ENCODE assay signal across 25 mouse cellular contexts in genomic region chr10:30504736-30505135, GRCm38 (mm10).
DNase-seq lines count a peak whose midpoint lies in the region; ATAC-seq and TF ChIP-seq lines count a peak whose summit lies in the region.
"Had no signal": no experiment of that assay in that cellular context is flagged by ENCODE, and none has a peak within 500 bp of the region (broad histone marks: within the 10 kb centered on the region; RNA-seq: fewer than 3 reads in every experiment).

No protein-coding gene starts in this region.

- dilution Hi-C loops in CH12.LX (cut with MboI; ENCODE audit: extremely low pct_ligation_motif_present, extremely low pct_unique_long_range_greater_than_20kb, low sequenced_read_pairs), result no loop called here

- no peak for TF ChIP-seq EP300 in CH12.LX (IDR thresholded peaks at IDR 0.05; ENCODE audit: low read length)

- peak; percentile 60 for DNase-seq in 3T3-L1 (ENCODE audit: low read depth, low spot score)
- DNase-seq in CH12.LX (ENCODE audit: extremely low read depth), result peak; percentile 4
- DNase-seq in limb, embryonic 10.5 days (ENCODE audit: low spot score), result no peak
- no peak for DNase-seq in lung, adult 18-20 months
- DNase-seq: adrenal gland, adult 2 months; adrenal gland, postnatal 14 days; B cell, adult 2 months; cerebellum, adult 11 months; cerebellum, adult 8-10 months; cerebellum, postnatal 10 days; cerebellum, postnatal 36 days; embryo, embryonic 11 days; gastrocnemius, postnatal 10 days; gastrocnemius, postnatal 36 days; heart, adult 2 months; kidney, adult 2 months had no signal

- no peak overlapping the region for H3K27ac ChIP-seq in CH12.LX (ENCODE audit: insufficient read depth, low read depth)
- peak overlapping the region; percentile 85 for H3K27ac ChIP-seq in embryonic fibroblast, embryonic 13.5 days (ENCODE audit: insufficient read depth, low read length)
- no peak overlapping the region for H3K27ac ChIP-seq in limb, embryonic 10.5 days
- no peak overlapping the region for H3K27ac ChIP-seq in forebrain, embryonic 13.5 days
- H3K27ac ChIP-seq: forebrain, embryonic 12.5 days; heart, adult 2 months; hindbrain, embryonic 12.5 days; hindbrain, embryonic 15.5 days had no signal

- no peak for ATAC-seq in forebrain, embryonic 13.5 days
- ATAC-seq: CD4-positive, CD25-positive, alpha-beta regulatory T cell, adult 4 months; forebrain, embryonic 16.5 days; intestine, postnatal 0 days had no signal

- WGBS in limb, embryonic 10.5 days, result 83% methylated on average over 2 of the region's 2 CpGs
- WGBS in forebrain, embryonic 13.5 days, result 87% methylated on average over 2 of the region's 2 CpGs

- no peak for TF ChIP-seq CTCF in CH12.LX (conservative IDR thresholded peaks at IDR 0.05 in 1 of 2, IDR thresholded peaks at IDR 0.05 in 1 of 2; ENCODE audit: low read depth in 2 of 2, low read length in 2 of 2)
- TF ChIP-seq CTCF in embryonic fibroblast, embryonic 13.5 days (IDR thresholded peaks at IDR 0.05; ENCODE audit: borderline replicate concordance, insufficient read depth, low read length), result no peak

- in situ Hi-C loops in CH12.LX (cut with MboI; ENCODE audit: low pct_ligation_motif_present, low pct_unique_long_range_greater_than_20kb, low sequenced_read_pairs), result no loop called here

- no peak overlapping the region for H3K4me3 ChIP-seq in CH12.LX (replicated peaks in 1 of 3; ENCODE audit: low read depth in 2 of 3, low read length in 2 of 3, poor library complexity in 1 of 3)
- H3K4me3 ChIP-seq in embryonic fibroblast, embryonic 13.5 days (ENCODE audit: insufficient read depth, low read length), result no peak overlapping the region
- no peak overlapping the region for H3K4me3 ChIP-seq in limb, embryonic 10.5 days
- H3K4me3 ChIP-seq in forebrain, embryonic 13.5 days, result no peak overlapping the region
- H3K4me3 ChIP-seq: forebrain, embryonic 12.5 days; heart, adult 2 months; hindbrain, embryonic 12.5 days; hindbrain, embryonic 15.5 days had no signal

- H3K79me2 ChIP-seq in CH12.LX (replicated peaks; ENCODE audit: control insufficient read depth, extremely low read depth, insufficient read depth, poor library complexity, severe bottlenecking), result no peaks in the 10 kb centered on the region

- no peak overlapping the region for H3K4me2 ChIP-seq in CH12.LX (ENCODE audit: insufficient read depth, low read depth, poor library complexity, severe bottlenecking)
- H3K4me2 ChIP-seq in forebrain, embryonic 13.5 days, result no peak overlapping the region
- H3K4me2 ChIP-seq: forebrain, embryonic 12.5 days; heart, embryonic 11.5 days; hindbrain, embryonic 12.5 days; hindbrain, embryonic 15.5 days had no signal

- TF ChIP-seq POLR2A in CH12.LX (IDR thresholded peaks at IDR 0.05; ENCODE audit: low read depth, low read length), result no peak
- TF ChIP-seq POLR2A in embryonic fibroblast, embryonic 13.5 days (IDR thresholded peaks at IDR 0.05; ENCODE audit: low read depth, low read length), result no peak

- H3K9ac ChIP-seq in CH12.LX (ENCODE audit: insufficient read depth, low read depth), result no peak overlapping the region
- H3K9ac ChIP-seq in forebrain, embryonic 13.5 days, result no peak overlapping the region
- H3K9ac ChIP-seq: forebrain, embryonic 12.5 days; hindbrain, embryonic 12.5 days; hindbrain, embryonic 15.5 days had no signal

- H3K36me3 ChIP-seq in CH12.LX (replicated peaks in 1 of 2; ENCODE audit: control insufficient read depth in 1 of 2, insufficient read depth in 1 of 2, low read length in 1 of 2), result no peaks in the 10 kb centered on the region
- no peaks in the 10 kb centered on the region for H3K36me3 ChIP-seq in limb, embryonic 10.5 days
- H3K36me3 ChIP-seq in forebrain, embryonic 13.5 days (ENCODE audit: poor library complexity, severe bottlenecking), result no peaks in the 10 kb centered on the region
- H3K36me3 ChIP-seq: forebrain, embryonic 12.5 days; hindbrain, embryonic 12.5 days; hindbrain, embryonic 15.5 days had no signal

- no peaks in the 10 kb centered on the region for H3K27me3 ChIP-seq in CH12.LX (replicated peaks)
- no peaks in the 10 kb centered on the region for H3K27me3 ChIP-seq in limb, embryonic 10.5 days (ENCODE audit: low read depth, poor library complexity, severe bottlenecking)
- H3K27me3 ChIP-seq in forebrain, embryonic 13.5 days, result no peaks in the 10 kb centered on the region
- H3K27me3 ChIP-seq: forebrain, embryonic 12.5 days; hindbrain, embryonic 12.5 days; hindbrain, embryonic 15.5 days had no signal

- no peaks in the 10 kb centered on the region for H3K9me3 ChIP-seq in CH12.LX (replicated peaks; ENCODE audit: low read length)
- no peaks in the 10 kb centered on the region for H3K9me3 ChIP-seq in limb, embryonic 10.5 days (replicated peaks)
- H3K9me3 ChIP-seq in forebrain, embryonic 13.5 days (replicated peaks), result no peaks in the 10 kb centered on the region
- H3K9me3 ChIP-seq: forebrain, embryonic 12.5 days; hindbrain, embryonic 12.5 days; hindbrain, embryonic 15.5 days had no signal

- TF ChIP-seq RAD21 in CH12.LX (IDR thresholded peaks at IDR 0.05; ENCODE audit: low read depth, low read length), result no peak

- H3K4me1 ChIP-seq in CH12.LX (ENCODE audit: control insufficient read depth in 1 of 2, insufficient read depth in 2 of 2), result peaks cover 0 to 17% of the 10 kb centered on the region in 2 experiments; a peak in 2 of 4 replicates
- H3K4me1 ChIP-seq in embryonic fibroblast, embryonic 13.5 days (ENCODE audit: control insufficient read depth, insufficient read depth, low read length), result no peaks in the 10 kb centered on the region
- no peaks in the 10 kb centered on the region for H3K4me1 ChIP-seq in limb, embryonic 10.5 days
- H3K4me1 ChIP-seq in forebrain, embryonic 13.5 days, result no peaks in the 10 kb centered on the region
- H3K4me1 ChIP-seq: forebrain, embryonic 12.5 days; hindbrain, embryonic 12.5 days; hindbrain, embryonic 15.5 days had no signal

TF ChIP-seq in CH12.LX, 34 proteins besides CTCF, POLR2A, EP300 and RAD21:
- 0 out of 2 replicates have a peak, but pooled peaks have one; percentile 33 for TF ChIP-seq JUND (conservative IDR thresholded peaks at IDR 0.05; ENCODE audit: low read depth, low read length)
- TF ChIP-seq TCF12 (IDR thresholded peaks at IDR 0.05; ENCODE audit: low read depth, low read length), result no peak

Comparison
In these comparisons a context has a peak if more than half of its experiments do, and no peak if none do; other contexts are left out.
1. DNase-seq: peak in 3T3-L1 (single experiment) and CH12.LX (single experiment); none in limb, embryonic 10.5 days (single experiment) and lung, adult 18-20 months (0 of 2).